Mouse (Mus musculus) midbrain, embryonic 12.5 days (tissue): ENCODE results near the gene Tagln3. TPM values are rescaled to one million over a fixed set of nuclear protein-coding genes. Genes with fewer than 3 reads are reported as not detected.

Experiments used
- ATAC-seq: fragments of 200-750 bp; cut with Nextera tagmentation; 2 replicates; pipeline ENCODE4 v1.8.0; 2017; ENCODE audit warnings: low read depth, moderate TSS enrichment, moderate library complexity; ENCODE audit not compliant: low FRiP score
- H3K27ac ChIP-seq: fragments of 300-500 bp; sonication (generic); replicated peaks from 2 replicates; pipeline ENCODE4 v1.5.1; 2016; ENCODE audit warnings: mild to moderate bottlenecking
- H3K27me3 ChIP-seq: fragments of 300-500 bp; sonication (generic); 2 replicates; pipeline ENCODE4 v1.6.1; 2016; ENCODE audit warnings: mild to moderate bottlenecking
- H3K36me3 ChIP-seq: fragments of 300-500 bp; sonication (generic); 2 replicates; pipeline ENCODE4 v1.6.1; 2016
- H3K4me1 ChIP-seq: fragments of 300-500 bp; sonication (generic); 2 replicates; pipeline ENCODE4 v1.6.1; 2016
- H3K4me2 ChIP-seq: fragments of 300-500 bp; sonication (generic); replicated peaks from 2 replicates; pipeline ENCODE4 v1.6.1; 2016; ENCODE audit warnings: mild to moderate bottlenecking, moderate library complexity
- H3K4me3 ChIP-seq: fragments of 300-500 bp; sonication (generic); 2 replicates; pipeline ENCODE4 v1.5.1; 2016; ENCODE audit warnings: mild to moderate bottlenecking
- H3K9ac ChIP-seq: fragments of 300-500 bp; sonication (generic); replicated peaks from 2 replicates; pipeline ENCODE4 v1.6.1; 2016; ENCODE audit warnings: mild to moderate bottlenecking, moderate library complexity
- H3K9me3 ChIP-seq: fragments of 300-500 bp; sonication (generic); 2 replicates; pipeline ENCODE4 v1.6.1; 2016; ENCODE audit warnings: mild to moderate bottlenecking
- WGBS: fragments of 180-500 bp; shearing (Covaris S2); methylation state at CpG from one replicate; pipeline ENCODE4 v1.1.7; 2016; 5-methylcytosine and 5-hydroxymethylcytosine counted together
- polyA plus RNA-seq: library from polyadenylated mRNA; unstranded; fragments of >200 nt; fragmentation: Nextera tagmentation; extraction: Ambion mirVana; gene quantifications from 2 replicates; pipeline ENCODE4 v1.2.1, GENCODE M21; 2016

Tagln3 gene
- polyA plus RNA-seq, 1 experiment from 2014 or later, result 383 TPM

- no peak for ATAC-seq
- 85% methylated on average over 1 of the region's 1 CpGs for WGBS
- no peaks in the 10 kb centered on the region for H3K9me3 ChIP-seq
- H3K36me3 ChIP-seq, result peaks cover 83% of the 10 kb centered on the region
- H3K27me3 ChIP-seq, result no peaks in the 10 kb centered on the region
- H3K4me3 ChIP-seq, result no peak overlapping the region
- no peak overlapping the region for H3K4me2 ChIP-seq
- H3K4me1 ChIP-seq, result no peaks in the 10 kb centered on the region
- no peak overlapping the region for H3K27ac ChIP-seq
- H3K9ac ChIP-seq, result no peak overlapping the region
These were observed 10.5 kb downstream of the Tagln3 start for GRCm38 (mm10) chr16:45713878-45714277.

GRCm38 (mm10) chr16:45713261-45713660 is 11.1 kb downstream of the Tagln3 start:
- no peaks in the 10 kb centered on the region for H3K9me3 ChIP-seq
- WGBS, result 90% methylated on average over 5 of the region's 5 CpGs
- H3K9ac ChIP-seq, result no peak overlapping the region
- ATAC-seq, result no peak
- no peaks in the 10 kb centered on the region for H3K27me3 ChIP-seq
- no peak overlapping the region for H3K4me3 ChIP-seq
- no peaks in the 10 kb centered on the region for H3K4me1 ChIP-seq
- H3K27ac ChIP-seq, result no peak overlapping the region
- peaks cover 76% of the 10 kb centered on the region for H3K36me3 ChIP-seq
- H3K4me2 ChIP-seq, result no peak overlapping the region

GRCm38 (mm10) chr16:45711263-45711662 is 13.1 kb downstream of the Tagln3 start:
- H3K9ac ChIP-seq, result no peak overlapping the region
- ATAC-seq, result no peak
- peaks cover 59% of the 10 kb centered on the region for H3K36me3 ChIP-seq
- no peak overlapping the region for H3K4me2 ChIP-seq
- no peak overlapping the region for H3K27ac ChIP-seq
- H3K4me1 ChIP-seq, result no peaks in the 10 kb centered on the region
- H3K9me3 ChIP-seq, result no peaks in the 10 kb centered on the region
- H3K27me3 ChIP-seq, result no peaks in the 10 kb centered on the region
- no peak overlapping the region for H3K4me3 ChIP-seq
- 79% methylated on average over 7 of the region's 7 CpGs for WGBS

GRCm38 (mm10) chr16:45699301-45699700 is 25.1 kb downstream of the Tagln3 start:
- H3K36me3 ChIP-seq, result no peaks in the 10 kb centered on the region
- H3K27ac ChIP-seq, result no peak overlapping the region
- 77% methylated on average over 5 of the region's 5 CpGs for WGBS
- no peak for ATAC-seq
- H3K9me3 ChIP-seq, result no peaks in the 10 kb centered on the region
- H3K4me2 ChIP-seq, result no peak overlapping the region
- no peak overlapping the region for H3K4me3 ChIP-seq
- no peak overlapping the region for H3K9ac ChIP-seq
- H3K27me3 ChIP-seq, result no peaks in the 10 kb centered on the region
- no peaks in the 10 kb centered on the region for H3K4me1 ChIP-seq

- H3K9ac ChIP-seq, result no peak overlapping the region
- H3K27ac ChIP-seq, result no peak overlapping the region
- 62% methylated on average over 6 of the region's 6 CpGs for WGBS
- no peak for ATAC-seq
- no peak overlapping the region for H3K4me2 ChIP-seq
- H3K4me1 ChIP-seq, result peaks cover under 1% of the 10 kb centered on the region; the same call in 1 of the 2 replicates
- H3K9me3 ChIP-seq, result no peaks in the 10 kb centered on the region
- H3K36me3 ChIP-seq, result no peaks in the 10 kb centered on the region
- no peaks in the 10 kb centered on the region for H3K27me3 ChIP-seq
- H3K4me3 ChIP-seq, result no peak overlapping the region
These were observed 26.4 kb downstream of the Tagln3 start for GRCm38 (mm10) chr16:45697996-45698395.

GRCm38 (mm10) chr16:45695445-45696160 is 28.8 kb downstream of the Tagln3 start:
- Histone ChIP-seq H3K4me1 (peaks cover 5% of the 10 kb centered on the region; the same call in 1 of the 2 replicates), H3K9me3 (no peaks in the 10 kb centered on the region), H3K9ac (no peak overlapping the region), H3K27ac (no peak overlapping the region), H3K4me2 (no peak overlapping the region), H3K36me3 (no peaks in the 10 kb centered on the region), H3K4me3 (no peak overlapping the region), H3K27me3 (no peaks in the 10 kb centered on the region)
- WGBS, result 77% methylated on average over 9 of the region's 9 CpGs
- ATAC-seq, result no peak

- H3K4me1 ChIP-seq, result peaks cover 11% of the 10 kb centered on the region
These were observed 30.9 kb downstream of the Tagln3 start, which contains the start of gene Tmprss7 for GRCm38 (mm10) chr16:45693558-45693957. Gene Tmprss7, minus strand, starts transcription at chr16:45693658.

GRCm38 (mm10) chr16:45692851-45693250 is 31.6 kb downstream of the Tagln3 start:
- no peaks in the 10 kb centered on the region for H3K36me3 ChIP-seq
- H3K27me3 ChIP-seq, result no peaks in the 10 kb centered on the region
- peaks cover 11% of the 10 kb centered on the region for H3K4me1 ChIP-seq
- H3K27ac ChIP-seq, result no peak overlapping the region
- H3K4me3 ChIP-seq, result no peak overlapping the region
- 24% methylated on average over 3 of the region's 3 CpGs for WGBS
- ATAC-seq, result peak; percentile 31; the same call in 1 of the 2 replicates
- H3K9me3 ChIP-seq, result no peaks in the 10 kb centered on the region
- H3K9ac ChIP-seq, result no peak overlapping the region
- no peak overlapping the region for H3K4me2 ChIP-seq

More at GRCm38 (mm10) chr16:45693558-45693957, 30.9 kb downstream of the Tagln3 start, which contains the start of gene Tmprss7:
- H3K4me2 ChIP-seq, result no peak within 1 kb of the TSS
- H3K9ac ChIP-seq, result no peak within 1 kb of the TSS
- no peaks in the 10 kb centered on the region for H3K27me3 ChIP-seq
- no peak within 1 kb of the TSS for H3K27ac ChIP-seq
- no peak for ATAC-seq
- 70% methylated on average over 10 of the region's 10 CpGs for WGBS
- H3K36me3 ChIP-seq, result no peaks in the 10 kb centered on the region
- no peaks in the 10 kb centered on the region for H3K9me3 ChIP-seq
- H3K4me3 ChIP-seq, result no peak within 1 kb of the TSS

GRCm38 (mm10) chr16:45690178-45690577 is 34.2 kb downstream of the Tagln3 start:
- WGBS, result under 1% methylated on average over 4 of the region's 4 CpGs
- peak; percentile 50; the same call in 1 of the 2 replicates for ATAC-seq
- H3K4me2 ChIP-seq, result no peak overlapping the region
- H3K9ac ChIP-seq, result no peak overlapping the region
- peaks cover 11% of the 10 kb centered on the region for H3K4me1 ChIP-seq
- no peaks in the 10 kb centered on the region for H3K27me3 ChIP-seq
- no peaks in the 10 kb centered on the region for H3K9me3 ChIP-seq
- H3K27ac ChIP-seq, result no peak overlapping the region
- no peaks in the 10 kb centered on the region for H3K36me3 ChIP-seq
- no peak overlapping the region for H3K4me3 ChIP-seq

GRCm38 (mm10) chr16:45686833-45687232 is 37.6 kb downstream of the Tagln3 start:
- 84% methylated on average over 3 of the region's 3 CpGs for WGBS
- peaks cover 7% of the 10 kb centered on the region for H3K4me1 ChIP-seq
- no peak overlapping the region for H3K4me2 ChIP-seq
- no peak overlapping the region for H3K9ac ChIP-seq
- no peak overlapping the region for H3K4me3 ChIP-seq
- H3K36me3 ChIP-seq, result no peaks in the 10 kb centered on the region
- H3K9me3 ChIP-seq, result no peaks in the 10 kb centered on the region
- no peak for ATAC-seq
- no peak overlapping the region for H3K27ac ChIP-seq
- no peaks in the 10 kb centered on the region for H3K27me3 ChIP-seq

- WGBS, result 66% methylated on average over 3 of the region's 3 CpGs
- Histone ChIP-seq H3K4me3 (no peak overlapping the region), H3K4me2 (no peak overlapping the region), H3K27me3 (no peaks in the 10 kb centered on the region), H3K4me1 (peaks cover 4% of the 10 kb centered on the region), H3K36me3 (no peaks in the 10 kb centered on the region), H3K27ac (no peak overlapping the region), H3K9me3 (no peaks in the 10 kb centered on the region), H3K9ac (no peak overlapping the region)
- peak; percentile 27 for ATAC-seq
These were observed 39.1 kb downstream of the Tagln3 start for GRCm38 (mm10) chr16:45685295-45685694.

GRCm38 (mm10) chr16:45684815-45685214 is 39.6 kb downstream of the Tagln3 start:
- Histone ChIP-seq H3K27me3 (no peaks in the 10 kb centered on the region), H3K36me3 (no peaks in the 10 kb centered on the region), H3K4me3 (no peak overlapping the region), H3K4me2 (no peak overlapping the region), H3K9ac (no peak overlapping the region), H3K4me1 (no peaks in the 10 kb centered on the region), H3K9me3 (no peaks in the 10 kb centered on the region), H3K27ac (no peak overlapping the region)
- peak; percentile 59; the same call in 1 of the 2 replicates for ATAC-seq
- 14% methylated on average over 8 of the region's 8 CpGs for WGBS
